Mouse (Mus musculus) kidney, adult 9 months (tissue): ENCODE measurements around the gene Lhx3.

Experiments
- DNase-seq: peaks from one replicate; pipeline ENCODE4 v3.0.0; 2022

Gene Lhx3

GRCm38 (mm10) chr2:26201926-26202848 lies 5.9 kb downstream of the Lhx3 start:
- no peak for DNase-seq

GRCm38 (mm10) chr2:26198488-26198887 lies 9.6 kb downstream of the Lhx3 start:
- DNase-seq: no peak

GRCm38 (mm10) chr2:26194552-26195339 lies 13.3 kb downstream of the Lhx3 start:
- DNase-seq: no peak

- peak; percentile 31 for DNase-seq
Measured at GRCm38 (mm10) chr2:26188517-26188916, 19.6 kb downstream of the Lhx3 start.

GRCm38 (mm10) chr2:26184352-26184751 lies 23.7 kb downstream of the Lhx3 start:
- DNase-seq: no peak

GRCm38 (mm10) chr2:26182646-26183045 lies 25.4 kb downstream of the Lhx3 start:
- peak; percentile 41 for DNase-seq

GRCm38 (mm10) chr2:26177189-26177588 lies 30.9 kb downstream of the Lhx3 start:
- no peak for DNase-seq

- no peak for DNase-seq
Measured at GRCm38 (mm10) chr2:26176731-26177130, 31.4 kb downstream of the Lhx3 start.

- DNase-seq: no peak
Measured at GRCm38 (mm10) chr2:26175191-26175590, 32.9 kb downstream of the Lhx3 start.

- peak; percentile 25 for DNase-seq
Measured at GRCm38 (mm10) chr2:26172166-26172565, 35.9 kb downstream of the Lhx3 start.

GRCm38 (mm10) chr2:26170376-26170775 lies 37.7 kb downstream of the Lhx3 start:
- no peak for DNase-seq

- no peak for DNase-seq
Measured at GRCm38 (mm10) chr2:26168843-26169579, 39.1 kb downstream of the Lhx3 start.

GRCm38 (mm10) chr2:26166890-26167289 lies 41.2 kb downstream of the Lhx3 start:
- DNase-seq: no peak

GRCm38 (mm10) chr2:26158064-26158463 lies 50.0 kb downstream of the Lhx3 start:
- DNase-seq: no peak

GRCm38 (mm10) chr2:26156191-26156977 lies 51.7 kb downstream of the Lhx3 start:
- no peak for DNase-seq

GRCm38 (mm10) chr2:26155737-26156136 lies 52.4 kb downstream of the Lhx3 start:
- no peak for DNase-seq

GRCm38 (mm10) chr2:26154586-26154985 lies 53.5 kb downstream of the Lhx3 start:
- no peak for DNase-seq

- DNase-seq: peak; percentile 40
Measured at GRCm38 (mm10) chr2:26153909-26154340, 54.2 kb downstream of the Lhx3 start.

- peak; percentile 36 for DNase-seq
Measured at GRCm38 (mm10) chr2:26153295-26153694, 54.8 kb downstream of the Lhx3 start.
